Mouse (Mus musculus): ENCODE measurements around the gene Ccdc175.

Gene Ccdc175

DNA sequence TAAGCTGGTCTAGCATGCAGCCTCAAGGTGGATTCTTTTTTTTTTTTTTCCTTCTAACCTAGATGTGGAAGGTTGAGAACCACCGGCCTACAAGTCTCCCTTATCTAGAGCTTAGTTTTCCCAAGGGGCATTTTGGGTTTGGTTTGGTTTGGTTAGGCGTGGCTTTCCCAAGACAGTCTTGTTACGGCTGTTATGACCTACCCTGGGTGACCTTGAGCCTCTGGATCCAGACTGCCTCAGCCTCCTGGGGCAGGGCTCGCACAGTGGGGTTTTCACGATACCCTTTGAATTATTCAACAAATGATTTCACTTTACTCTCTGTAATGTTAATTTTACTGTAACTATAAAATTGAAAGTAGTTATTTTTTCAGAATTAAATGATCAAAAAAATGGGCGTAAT is 82.1 kb downstream of the Ccdc175 start:
- no peak for DNase-seq (ENCODE audit: low spot score in 2 of 2)

DNA sequence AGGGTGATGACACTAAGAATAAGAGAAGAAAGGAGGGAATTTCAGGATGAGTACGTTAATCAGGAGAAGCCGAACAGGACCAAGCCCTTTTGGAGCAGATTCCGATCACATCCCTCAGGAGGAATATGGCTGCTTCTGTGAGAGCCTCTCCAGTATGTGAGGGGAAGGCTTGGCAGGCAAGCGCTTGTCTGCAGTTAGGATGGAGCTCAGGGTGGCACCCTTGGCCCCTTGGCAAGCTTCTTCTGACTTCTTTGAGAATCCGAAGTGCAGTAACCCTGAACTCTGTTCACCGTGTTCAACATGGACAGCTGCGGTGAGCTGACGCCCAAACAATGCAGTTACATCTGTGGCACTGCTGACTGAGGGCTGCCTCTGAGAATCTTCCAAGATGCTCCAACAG is 87.9 kb downstream of the Ccdc175 start:
- DNase-seq (ENCODE audit: low spot score in 2 of 2) = no peak

DNA sequence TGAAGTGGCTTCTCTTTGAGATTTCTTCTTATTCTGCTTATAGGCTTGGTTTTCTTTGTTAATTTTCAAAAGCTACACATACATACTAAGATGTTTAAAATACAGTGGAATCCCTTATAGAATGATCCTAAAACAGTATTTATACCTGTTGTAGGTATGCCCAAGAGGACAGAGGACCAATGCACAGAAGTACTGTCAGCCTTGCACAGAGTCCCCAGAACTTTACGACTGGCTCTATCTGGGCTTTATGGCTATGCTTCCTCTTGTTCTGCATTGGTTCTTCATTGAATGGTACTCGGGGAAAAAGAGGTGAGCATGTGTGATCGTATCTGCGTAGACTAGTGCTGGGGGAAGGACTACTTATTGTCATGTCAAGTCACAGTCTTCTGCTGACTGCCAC is 95.0 kb downstream of the Ccdc175 start:
- no peak for DNase-seq (ENCODE audit: low spot score in 2 of 2)

DNA sequence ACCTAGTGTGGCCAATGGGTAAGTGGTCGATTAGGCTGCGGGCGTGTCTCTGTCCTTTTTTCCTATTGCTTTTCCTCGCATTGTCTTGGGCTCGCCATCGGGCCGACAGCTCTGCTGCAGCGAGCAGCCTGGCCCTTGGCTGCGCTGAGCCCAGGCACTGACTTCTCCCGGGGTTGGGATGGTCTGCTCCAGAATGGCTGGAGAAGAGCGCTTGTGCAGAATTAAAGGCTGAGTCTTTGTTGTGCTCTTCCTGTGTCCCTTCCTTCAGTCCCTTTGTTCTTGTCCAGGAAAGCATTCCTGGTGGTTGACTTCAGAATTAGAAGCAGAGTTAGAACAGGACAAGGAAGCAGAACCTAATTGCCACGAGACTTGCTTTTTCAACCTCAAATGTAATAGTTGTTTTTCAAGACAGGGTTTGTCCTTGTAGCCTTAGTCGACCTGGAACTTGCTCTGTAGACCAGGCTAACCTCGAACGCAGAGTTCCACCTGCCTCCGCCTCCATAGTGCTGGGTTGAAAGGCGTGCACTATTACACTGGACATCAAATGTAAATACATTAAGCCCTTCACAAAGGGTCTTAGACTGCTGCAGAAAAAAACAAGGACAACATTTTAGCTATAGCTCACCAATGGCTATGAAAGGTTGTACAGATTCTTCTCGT is 98.5 kb downstream of the Ccdc175 start:
- peak in 1 of 2 experiments; percentile 21 for DNase-seq (ENCODE audit: low spot score in 2 of 2)

- peak; percentile 98 to 100 for DNase-seq (ENCODE audit: low spot score in 2 of 2)
Measured at GRCm38 (mm10) chr12:72085329-72086165, 99.3 kb downstream of the Ccdc175 start, which contains the start of the genes L3hypdh and Jkamp. Gene L3hypdh (minus strand): TSS chr12:72085439. Gene Jkamp (plus strand): TSS chr12:72085589.

DNA sequence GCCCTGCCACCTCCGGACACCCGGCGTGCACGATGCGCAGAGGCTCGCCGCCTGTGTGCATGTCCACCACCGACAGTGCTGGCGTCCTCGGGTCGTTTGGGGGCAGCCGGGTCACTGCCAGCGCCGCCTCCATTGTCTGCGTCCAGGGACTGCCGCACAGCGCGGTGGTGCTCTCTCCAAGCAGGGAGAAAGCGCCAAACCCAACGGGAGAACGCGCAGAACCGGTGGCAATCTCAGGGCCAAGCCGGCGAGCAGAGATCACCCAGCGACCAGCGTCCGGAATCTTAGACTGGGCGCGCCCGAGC is 99.9 kb downstream of the Ccdc175 start:
- DNase-seq (ENCODE audit: low spot score in 2 of 2) = no peak

- peak in 1 of 2 experiments; percentile 33 for DNase-seq (ENCODE audit: low spot score in 2 of 2)
Measured at GRCm38 (mm10) chr12:72084261-72085023, 100.4 kb downstream of the Ccdc175 start.

DNA sequence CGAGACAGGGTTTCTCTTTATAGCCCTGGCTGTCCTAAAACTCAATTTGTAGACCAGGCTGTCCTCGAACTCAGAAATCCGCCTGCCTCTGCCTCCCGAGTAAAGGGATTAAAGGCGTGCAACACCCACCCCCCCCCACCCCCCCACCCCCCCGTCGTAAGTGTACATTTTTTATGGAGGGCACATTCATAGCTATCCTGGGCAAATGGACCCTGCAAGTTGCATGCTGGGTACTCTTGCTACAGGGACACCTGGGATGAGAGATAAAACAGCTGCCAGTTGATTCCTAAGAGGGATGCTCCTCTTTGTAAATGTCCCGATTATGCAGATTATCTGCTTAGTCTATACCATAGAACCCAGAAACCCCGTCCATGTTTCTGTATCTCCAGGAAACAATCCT is 101.6 kb downstream of the Ccdc175 start:
- DNase-seq (ENCODE audit: low spot score in 2 of 2) = no peak

DNA sequence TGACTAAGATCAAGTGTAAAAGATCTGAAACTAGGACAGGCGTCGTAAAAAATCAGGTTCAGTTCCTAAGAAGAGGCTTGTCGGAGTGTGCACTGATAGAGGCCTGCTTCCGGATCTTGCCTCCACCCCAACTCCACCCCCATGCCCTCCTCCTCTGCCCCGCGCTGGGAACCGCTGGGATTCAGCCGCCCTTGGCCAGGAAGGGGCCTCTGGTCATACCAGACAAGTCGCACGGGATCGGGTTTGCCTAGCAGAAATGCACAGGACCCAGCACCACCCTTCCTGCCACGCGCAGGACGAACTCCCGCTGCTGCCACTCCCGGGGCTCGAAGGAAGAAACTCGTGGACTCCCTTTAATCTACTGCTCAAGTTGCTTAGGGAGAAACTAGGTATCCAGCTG is 102.5 kb downstream of the Ccdc175 start:
- DNase-seq (ENCODE audit: low spot score in 2 of 2) = peak; percentile 23 to 28

DNA sequence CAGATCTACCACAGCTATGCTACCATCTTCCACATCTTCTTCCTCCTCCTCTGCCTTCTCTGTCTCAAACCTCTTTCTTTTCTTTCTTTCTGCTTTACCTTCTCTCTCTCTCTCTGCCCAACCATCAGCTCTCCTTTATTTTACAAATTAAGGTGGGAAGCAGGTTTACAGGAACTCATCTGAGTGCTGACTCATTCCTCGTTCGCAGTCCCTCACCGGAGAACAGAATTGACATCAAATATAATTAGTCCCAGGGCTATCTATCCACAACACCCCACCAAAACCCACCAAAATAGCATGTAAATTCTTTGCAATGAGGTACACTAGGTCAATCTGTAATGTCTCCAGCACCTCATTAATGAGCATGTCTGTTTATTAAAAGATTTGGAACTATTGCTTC is 102.9 kb downstream of the Ccdc175 start:
- no peak for DNase-seq (ENCODE audit: low spot score in 2 of 2)

GRCm38 (mm10) chr12:72078248-72078647 is 106.6 kb downstream of the Ccdc175 start:
- DNase-seq (ENCODE audit: low spot score in 2 of 2) = no peak

DNA sequence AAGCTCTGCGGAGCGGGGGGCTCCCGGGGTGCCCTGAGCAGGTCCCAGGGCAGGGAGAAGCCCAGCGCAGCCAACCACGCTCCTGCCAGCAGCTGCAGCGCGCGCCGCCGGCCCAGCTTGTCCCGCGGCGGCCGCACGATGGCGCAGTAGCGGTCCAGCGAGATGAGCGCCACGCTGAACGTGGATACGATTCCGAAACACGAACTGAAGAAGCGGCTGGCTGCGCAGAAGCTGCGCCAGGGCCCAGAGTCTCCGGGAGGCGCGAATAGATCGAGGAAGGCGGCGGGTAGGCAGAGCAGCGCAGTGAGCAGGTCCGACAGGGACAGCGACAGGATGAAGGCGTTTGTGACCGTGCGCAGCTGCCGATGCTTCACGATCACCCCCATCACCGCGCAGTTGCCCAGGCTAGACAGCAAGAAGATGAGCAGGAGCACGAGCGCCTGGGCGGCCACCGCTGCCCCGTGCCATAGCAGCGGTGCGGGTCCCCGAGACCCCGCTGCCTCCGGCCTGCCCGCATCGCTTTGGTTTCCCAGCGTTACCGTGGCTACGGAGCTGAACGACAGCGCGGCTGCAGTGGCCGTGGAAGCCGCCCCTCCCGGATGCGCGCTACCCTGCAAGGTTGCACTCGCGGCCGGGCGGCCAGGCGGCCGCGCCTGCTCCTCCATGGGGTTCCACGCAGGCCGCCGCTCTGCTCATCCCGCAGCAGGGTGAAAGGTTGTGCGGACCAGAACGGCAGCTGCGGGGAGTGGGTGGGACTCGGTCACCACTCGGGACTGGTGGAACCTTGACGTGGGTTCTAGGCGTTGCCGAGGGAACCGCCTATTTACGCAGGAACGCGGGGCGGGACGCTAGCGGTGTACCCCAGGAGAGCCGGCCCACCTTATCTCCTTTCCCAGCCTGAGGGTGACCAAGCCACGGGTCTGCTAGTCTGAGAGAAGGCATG is 114.2 kb downstream of the Ccdc175 start, which contains the start of gene Gpr135:
TSS of gene Gpr135 (minus strand) at position 799 of the 943 bp plus-strand sequence.
- DNase-seq (ENCODE audit: low spot score in 2 of 2) = peak; percentile 70 to 85

DNA sequence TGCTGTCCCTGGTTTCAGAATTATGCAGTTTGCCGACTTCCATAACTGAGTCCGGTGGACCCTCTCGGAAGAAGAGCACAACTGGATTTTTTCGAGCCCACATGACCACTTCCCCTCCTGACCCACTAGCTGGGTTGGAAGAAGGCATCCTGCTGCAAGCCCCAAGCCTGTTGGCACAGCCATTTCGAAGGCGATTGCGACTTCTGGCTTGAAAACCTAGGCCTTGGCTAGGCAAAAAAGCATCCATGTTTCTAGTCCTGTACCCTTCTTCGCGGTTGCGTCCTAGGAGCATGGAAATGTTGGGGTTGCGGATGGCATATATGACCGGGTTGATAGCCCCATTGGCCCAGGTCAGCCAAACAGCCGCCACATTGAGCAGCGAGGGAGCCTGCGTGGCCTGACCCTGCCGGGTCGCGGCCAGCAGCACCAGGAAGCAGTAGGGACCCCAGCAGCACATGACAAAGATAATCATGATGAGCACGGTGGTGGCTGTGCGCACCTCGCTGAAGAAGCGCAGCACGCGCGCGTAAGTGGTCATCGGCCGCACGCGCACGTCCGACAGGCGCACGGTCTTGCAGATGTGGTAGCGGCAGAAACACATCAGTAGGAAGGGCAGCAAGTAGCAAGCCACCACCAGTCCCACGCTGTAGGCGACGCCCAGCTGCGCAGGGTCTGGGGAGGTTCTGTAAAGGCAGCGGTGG is 115.1 kb downstream of the Ccdc175 start:
- no peak for DNase-seq (ENCODE audit: low spot score in 2 of 2)

GRCm38 (mm10) chr12:72057780-72058179 is 127.0 kb downstream of the Ccdc175 start:
- no peak for DNase-seq (ENCODE audit: low spot score in 2 of 2)

- DNase-seq (ENCODE audit: low spot score in 2 of 2) = no peak
Measured at GRCm38 (mm10) chr12:72053851-72054250, 131.0 kb downstream of the Ccdc175 start.

DNA sequence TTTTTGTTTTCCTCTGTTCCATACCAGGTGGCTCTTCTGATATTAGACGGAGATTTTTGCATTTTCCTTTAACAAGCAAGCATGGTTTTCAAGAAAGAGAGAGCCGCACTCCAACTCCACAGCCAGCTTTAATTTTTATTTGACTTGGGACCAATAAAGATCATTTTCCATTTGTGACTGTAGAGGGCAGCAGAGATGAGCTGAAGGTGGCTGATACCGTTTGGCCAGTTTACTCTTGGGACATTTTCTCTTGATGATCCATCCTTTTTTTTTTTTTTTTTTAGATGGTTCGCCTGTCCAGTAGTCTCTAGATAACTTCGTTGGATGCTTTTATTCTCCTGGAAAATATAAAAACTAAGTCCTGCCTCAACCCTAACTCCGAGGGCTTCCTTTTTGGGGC is 131.5 kb downstream of the Ccdc175 start:
- DNase-seq (ENCODE audit: low spot score in 2 of 2) = no peak

- no peak for DNase-seq (ENCODE audit: low spot score in 2 of 2)
Measured at GRCm38 (mm10) chr12:72052571-72052970, 132.3 kb downstream of the Ccdc175 start.

Data from urinary bladder, adult 18-20 months (tissue).